Mouse (Mus musculus) right cerebral cortex, postnatal 14 days (tissue): ENCODE data around the gene Ube2r2.

Source experiments
- DNase-seq: peaks from one replicate; pipeline ENCODE4 v3.0.0; 2022

The Ube2r2 gene

DNA sequence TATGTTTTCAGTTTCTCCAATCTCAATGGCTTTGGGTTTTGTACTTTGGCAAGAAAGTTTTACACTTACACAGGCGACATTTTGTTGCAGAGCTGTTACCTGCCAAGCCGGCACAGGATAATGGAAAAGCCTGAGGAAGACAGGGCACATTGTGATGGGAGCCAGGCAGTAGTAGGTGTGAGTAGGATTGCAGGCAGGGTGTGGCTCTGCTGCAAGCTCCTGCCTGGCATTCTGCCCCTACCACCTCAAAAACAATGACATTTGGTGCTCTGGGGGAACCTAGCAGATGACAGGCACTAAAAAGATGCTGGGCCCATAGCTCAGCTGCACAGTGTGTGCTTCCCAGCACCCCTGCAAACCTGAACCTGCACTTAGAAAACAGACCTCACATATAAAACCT, 54.3 kb downstream of the Ube2r2 start:
- no peak for DNase-seq

DNA sequence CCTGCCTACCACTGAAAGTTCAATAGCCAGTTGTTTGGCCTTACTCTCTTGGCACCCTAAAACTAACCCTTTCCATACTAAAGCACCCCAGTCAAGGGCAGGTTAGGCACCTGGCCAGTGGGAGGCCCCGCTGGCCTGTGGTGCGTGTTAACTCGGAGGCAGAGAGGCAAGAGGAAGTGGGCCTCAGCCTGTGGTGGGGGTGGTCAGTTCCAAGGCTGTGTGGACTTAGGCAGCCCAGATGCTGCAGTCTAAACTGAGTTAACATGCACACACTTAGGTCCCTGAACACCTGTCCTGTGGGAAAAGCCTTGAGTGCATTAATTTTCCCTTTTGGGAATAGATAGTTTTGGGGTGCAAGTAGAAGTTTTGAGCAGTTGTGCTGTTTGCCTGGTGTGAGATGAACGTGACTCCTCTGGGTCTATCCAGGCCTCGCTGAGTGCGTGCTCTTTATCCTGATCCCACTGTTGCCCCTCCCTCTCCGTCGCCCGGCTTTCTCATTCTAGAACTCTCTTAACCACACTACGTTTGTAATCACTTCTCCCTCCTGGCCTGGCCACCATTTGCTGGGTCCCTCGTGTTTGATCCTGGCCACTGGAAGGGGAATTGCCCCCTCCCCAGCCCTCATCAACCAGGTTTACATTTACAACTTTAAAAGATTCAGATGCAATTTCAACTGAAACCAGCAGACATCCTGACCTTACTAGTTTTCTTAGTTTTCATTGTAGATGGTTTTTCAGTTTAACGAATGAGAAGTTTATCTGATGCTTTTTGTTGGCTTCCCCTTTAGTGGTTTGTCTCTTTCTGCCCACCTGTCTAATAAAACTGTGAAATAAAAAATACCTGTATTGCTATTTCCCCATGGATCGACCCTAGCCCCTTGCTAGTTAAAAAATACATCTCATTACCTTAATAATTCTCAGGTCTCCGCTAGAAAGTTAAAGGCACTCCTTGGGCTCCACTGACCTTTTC, 57.3 kb downstream of the Ube2r2 start:
- DNase-seq = no peak

DNA sequence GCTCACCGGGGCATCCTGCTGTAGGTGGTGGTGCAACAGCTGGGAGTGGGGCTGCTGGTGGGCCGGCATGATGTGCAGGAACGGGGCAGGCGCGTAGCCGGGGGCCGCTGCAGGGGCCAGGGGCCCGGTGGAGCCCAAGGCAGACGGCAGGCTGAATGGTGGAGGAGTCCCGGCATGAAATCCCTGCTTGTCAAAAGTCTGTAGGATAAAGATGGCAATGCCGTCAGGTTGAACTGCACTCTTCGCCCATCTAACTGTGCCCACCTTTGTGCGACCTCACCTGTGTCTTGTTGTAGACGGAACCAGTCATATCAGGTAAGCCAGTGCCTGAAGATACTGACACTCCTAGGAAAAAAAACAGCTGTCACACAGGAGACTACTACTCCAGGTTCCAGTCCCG, 59.8 kb downstream of the Ube2r2 start:
- no peak for DNase-seq

DNA sequence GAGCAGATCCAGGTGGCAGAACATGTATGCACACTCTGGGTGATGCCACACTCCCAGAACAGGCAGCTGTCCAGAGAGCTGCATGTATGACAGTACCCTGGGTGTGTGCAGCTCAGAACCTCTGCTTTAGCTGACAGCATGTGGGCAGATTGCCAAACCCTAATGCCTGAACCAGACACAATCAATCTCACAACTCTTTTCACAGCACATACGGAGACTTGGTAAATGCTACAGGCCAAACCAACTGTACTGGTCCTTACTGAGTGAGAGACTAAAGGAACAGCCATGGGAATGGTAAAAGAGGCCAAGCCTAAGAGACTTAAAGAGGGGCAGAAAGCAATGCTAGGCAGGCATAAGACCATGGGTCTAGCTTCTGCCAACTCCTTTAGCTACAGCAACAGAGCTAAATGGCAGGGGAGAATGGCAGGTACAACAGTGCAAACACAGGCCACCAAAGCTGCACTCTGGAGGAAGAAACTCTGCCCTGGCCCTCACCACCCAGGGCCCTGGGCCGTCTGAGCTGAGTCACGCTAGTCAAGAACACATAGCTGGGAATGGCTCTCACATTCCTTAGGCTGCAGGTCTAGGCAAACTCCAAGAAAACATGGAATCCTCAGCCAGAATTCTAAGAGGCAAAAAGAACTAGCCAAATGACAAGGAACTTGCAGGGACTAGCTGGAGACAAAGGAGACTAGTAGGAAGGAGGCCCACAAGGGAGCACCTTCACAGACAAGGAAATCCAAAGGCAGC, 61.5 kb downstream of the Ube2r2 start:
- no peak for DNase-seq

DNA sequence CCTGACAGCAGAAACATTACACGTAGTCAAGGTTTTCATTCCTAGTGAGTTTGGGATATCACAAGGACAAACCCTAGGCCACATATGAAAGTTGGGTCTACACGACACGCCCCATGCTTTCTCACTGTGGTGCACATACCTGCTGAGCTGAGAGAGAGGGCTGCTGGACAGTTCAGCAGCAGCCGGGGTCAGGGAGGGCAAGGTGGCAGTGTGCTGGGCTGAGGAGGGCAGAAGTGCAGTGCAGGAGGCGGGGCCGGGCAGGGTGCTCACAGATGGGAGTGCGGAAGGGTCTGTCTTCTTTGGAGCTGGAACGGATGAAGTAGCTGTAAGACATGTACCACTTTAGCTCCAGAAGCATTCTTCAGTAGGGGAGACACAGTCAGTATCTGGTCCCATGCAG, 66.6 kb downstream of the Ube2r2 start:
- no peak for DNase-seq

DNA sequence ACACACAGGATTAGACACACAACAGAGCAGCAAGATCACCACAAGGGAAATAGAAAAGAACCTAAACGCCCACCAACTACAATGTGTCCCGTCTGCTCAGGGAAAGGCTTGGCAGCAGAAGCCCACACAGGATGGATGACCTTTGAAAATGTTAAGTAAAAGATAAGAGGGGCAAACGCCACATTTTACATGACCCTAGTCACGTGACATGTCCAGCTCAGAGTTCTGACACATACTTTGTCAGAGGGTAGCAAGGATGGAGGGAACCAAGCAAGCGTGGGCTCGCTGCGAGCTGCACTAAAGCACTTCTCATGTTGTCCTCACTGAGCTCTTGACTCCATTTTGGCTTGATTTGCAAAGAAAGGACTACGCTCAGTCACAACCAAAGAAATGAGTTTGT, 70.2 kb downstream of the Ube2r2 start:
- DNase-seq = no peak

DNA sequence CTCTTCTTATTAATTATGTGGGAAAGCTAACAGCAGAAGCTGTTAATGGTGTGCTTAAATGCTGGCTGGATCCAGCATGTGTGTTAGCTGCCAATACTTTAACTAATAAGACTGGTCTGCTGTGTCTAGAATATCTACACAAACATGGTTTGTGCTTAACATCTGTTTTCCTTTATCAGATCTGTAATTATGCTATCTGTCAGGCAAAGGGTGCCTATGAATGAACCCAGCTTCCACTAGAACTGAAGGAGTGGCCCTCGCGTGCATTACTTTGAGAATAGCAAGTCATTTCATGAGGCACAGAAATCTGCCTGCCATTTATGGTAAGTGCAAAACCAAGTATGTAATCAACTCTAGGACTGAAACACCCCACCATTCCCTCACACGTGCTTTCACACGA, 72.5 kb downstream of the Ube2r2 start:
- no peak for DNase-seq

DNA sequence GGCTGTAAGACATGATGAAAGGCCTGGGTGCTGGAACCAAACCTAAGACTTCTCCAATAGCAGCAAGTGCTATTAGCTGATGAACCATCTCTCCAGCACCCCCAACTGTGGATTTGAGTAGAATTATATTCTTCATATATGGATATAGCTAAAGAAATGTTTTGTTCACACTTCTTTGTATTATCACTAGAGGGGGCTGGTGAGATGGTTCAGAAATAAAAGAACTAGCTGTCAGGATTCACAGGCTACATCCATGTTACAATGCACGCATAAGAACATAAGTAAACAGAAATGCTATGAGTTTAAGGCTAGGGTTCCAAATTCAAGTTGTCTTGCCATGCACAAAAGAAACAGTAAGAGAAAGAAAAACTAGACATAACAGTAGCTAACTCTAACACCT, 89.9 kb downstream of the Ube2r2 start:
- no peak for DNase-seq

DNA sequence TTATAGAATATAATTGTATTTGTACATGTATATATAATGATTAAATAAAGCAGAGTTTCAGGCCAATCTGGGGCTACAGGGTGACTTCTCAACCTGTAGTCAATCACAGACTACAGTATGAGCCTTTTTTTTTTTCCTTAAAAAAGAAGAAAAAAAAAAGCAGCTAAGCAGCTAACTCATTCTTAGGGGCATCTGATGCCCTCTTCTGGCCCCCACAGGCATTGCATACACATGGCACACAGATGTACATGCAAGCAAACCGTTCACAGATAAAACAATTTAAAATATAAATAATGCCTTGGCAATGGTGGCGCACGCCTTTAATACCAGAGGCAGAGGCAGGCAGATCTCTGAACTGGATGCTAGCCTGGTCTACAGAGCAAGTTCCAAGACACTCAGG, 90.8 kb downstream of the Ube2r2 start:
- peak; percentile 68 for DNase-seq

DNA sequence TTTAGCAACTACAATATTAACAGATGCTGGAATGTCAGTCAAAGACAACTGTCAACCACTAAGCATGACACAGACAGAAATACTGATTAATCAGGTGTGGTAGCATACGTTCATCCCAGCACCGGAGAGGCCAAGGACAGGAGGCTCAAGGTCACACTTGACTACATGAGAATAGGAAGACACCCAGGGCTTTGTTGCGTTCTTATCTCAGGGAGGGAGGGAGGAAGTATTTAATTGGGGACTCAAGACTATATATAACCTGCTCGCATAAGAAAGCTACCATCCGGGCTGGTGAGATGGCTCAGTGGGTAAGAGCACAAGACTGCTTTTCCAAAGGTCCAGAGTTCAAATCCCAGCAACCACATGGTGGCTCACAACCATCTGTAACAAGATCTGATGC, 100.1 kb downstream of the Ube2r2 start:
- DNase-seq = no peak

DNA sequence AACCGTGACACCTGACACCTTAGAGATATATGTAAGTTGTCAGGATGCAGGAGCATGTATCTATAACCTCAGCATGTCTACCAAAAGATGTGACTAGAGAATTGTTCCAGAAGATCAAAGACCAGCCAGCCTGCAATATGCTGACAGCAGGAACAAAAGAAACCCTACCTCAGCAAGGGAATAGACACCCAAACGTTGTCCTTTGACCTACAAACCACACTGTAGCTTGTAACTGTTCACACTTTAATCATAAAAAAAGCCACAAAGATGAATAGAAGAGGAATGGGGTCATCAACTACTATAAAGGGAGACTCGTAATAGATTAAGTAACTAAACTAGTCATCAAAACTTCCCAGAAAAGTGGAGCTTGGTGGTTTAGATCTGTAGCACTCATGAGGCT, 105.4 kb downstream of the Ube2r2 start:
- no peak for DNase-seq
